Mouse (Mus musculus) limb, embryonic 14.5 days (tissue): ENCODE measurements at regions not wholly inside any gene's neighbourhood (a gene's known extent, or its start where the extent isn't known, plus 50 kb on each side); places are given as distances from the start of the nearest gene placed in this dataset.

Source experiments
- ATAC-seq: fragments of 200-750 bp; cut with Nextera tagmentation; 2 replicates; pipeline ENCODE4 v1.8.0; 2017; ENCODE audit warnings: low read depth, moderate number of reproducible peaks, moderate TSS enrichment; ENCODE audit not compliant: low FRiP score
- DNase-seq: peaks from one replicate; pipeline ENCODE4 v3.0.0-alpha.2; 2015; ENCODE audit warnings: low spot score
- H3K27ac ChIP-seq: fragments of 300-500 bp; sonication (generic); replicated peaks from 2 replicates; pipeline ENCODE4 v1.5.1; 2014; ENCODE audit warnings: low read depth, mild to moderate bottlenecking, low read length, moderate library complexity, mixed read lengths
- H3K27me3 ChIP-seq: fragments of 300-500 bp; sonication (generic); 2 replicates; pipeline ENCODE4 v1.6.1; 2014; ENCODE audit warnings: low read length, mixed read lengths; ENCODE audit not compliant: control insufficient read depth, insufficient read depth
- H3K36me3 ChIP-seq: fragments of 300-500 bp; sonication (generic); 2 replicates; pipeline ENCODE4 v1.6.1; 2014; ENCODE audit warnings: mild to moderate bottlenecking, low read length, moderate library complexity, mixed read lengths; ENCODE audit not compliant: control insufficient read depth, insufficient read depth
- H3K4me1 ChIP-seq: fragments of 300-500 bp; sonication (generic); 2 replicates; pipeline ENCODE4 v1.6.1; 2014; ENCODE audit warnings: antibody characterized with exemption, low read length, mixed read lengths; ENCODE audit not compliant: control insufficient read depth, insufficient read depth
- H3K4me2 ChIP-seq: fragments of 300-500 bp; sonication (generic); replicated peaks from 2 replicates; pipeline ENCODE4 v1.6.1; 2014; ENCODE audit warnings: low read depth, mild to moderate bottlenecking, low read length, moderate library complexity; ENCODE audit not compliant: severe bottlenecking
- H3K4me3 ChIP-seq: fragments of 300-500 bp; sonication (generic); replicated peaks from 2 replicates; pipeline ENCODE4 v1.5.1; 2014; ENCODE audit warnings: low read length
- H3K9ac ChIP-seq: fragments of 300-500 bp; sonication (generic); 2 replicates; pipeline ENCODE4 v1.6.1; 2014; ENCODE audit warnings: mild to moderate bottlenecking, low read depth, low read length, moderate library complexity; ENCODE audit not compliant: severe bottlenecking
- H3K9me3 ChIP-seq: fragments of 300-500 bp; sonication (generic); 2 replicates; pipeline ENCODE4 v1.6.1; 2016; ENCODE audit warnings: low read length; ENCODE audit not compliant: control insufficient read depth
- POLR2A ChIP-seq: fragments of 200-500 bp; IDR thresholded peaks from 2 replicates; pipeline ENCODE4 v1.8.0; 2012; ENCODE audit warnings: inconsistent platforms, mild to moderate bottlenecking, moderate library complexity, borderline replicate concordance; ENCODE audit not compliant: insufficient read depth, insufficient read length; ENCODE audit errors: extremely low read depth
- WGBS: fragments of 180-500 bp; shearing (Covaris S2); extraction: QIAGEN DNeasy Blood & Tissue Kit; methylation state at CpG from one replicate; pipeline ENCODE4 v1.1.7; 2014; 5-methylcytosine and 5-hydroxymethylcytosine counted together

GRCm38 (mm10) chr16:80502559-80502958 lies 697.9 kb upstream of the Ncam2 start:
- no peak overlapping the region for H3K27ac ChIP-seq
- no peak for ATAC-seq
- H3K9ac ChIP-seq, result no peak overlapping the region
- H3K9me3 ChIP-seq, result no peaks in the 10 kb centered on the region
- no peak for DNase-seq
- no peak for TF ChIP-seq POLR2A
- H3K4me2 ChIP-seq, result no peak overlapping the region
- no peak overlapping the region for H3K4me3 ChIP-seq
- no peaks in the 10 kb centered on the region for H3K4me1 ChIP-seq
- no peaks in the 10 kb centered on the region for H3K27me3 ChIP-seq
- no peaks in the 10 kb centered on the region for H3K36me3 ChIP-seq

- H3K27ac ChIP-seq, result no peak overlapping the region
- no peaks in the 10 kb centered on the region for H3K36me3 ChIP-seq
- ATAC-seq (no peak), DNase-seq (no peak)
- no peaks in the 10 kb centered on the region for H3K27me3 ChIP-seq
- 66% methylated on average over 1 of the region's 1 CpGs for WGBS
- H3K4me2 ChIP-seq, result no peak overlapping the region
- H3K9me3 ChIP-seq, result no peaks in the 10 kb centered on the region
- H3K4me3 ChIP-seq, result no peak overlapping the region
- no peak overlapping the region for H3K9ac ChIP-seq
- TF ChIP-seq POLR2A, result no peak
- H3K4me1 ChIP-seq, result no peaks in the 10 kb centered on the region
Observed at GRCm38 (mm10) chr16:80503276-80503675, 697.2 kb upstream of the Ncam2 start.

GRCm38 (mm10) chr16:80512724-80513123 lies 687.8 kb upstream of the Ncam2 start:
- no peaks in the 10 kb centered on the region for H3K27me3 ChIP-seq
- H3K27ac ChIP-seq, result no peak overlapping the region
- H3K9ac ChIP-seq, result no peak overlapping the region
- no peaks in the 10 kb centered on the region for H3K36me3 ChIP-seq
- no peaks in the 10 kb centered on the region for H3K4me1 ChIP-seq
- TF ChIP-seq POLR2A, result no peak
- WGBS, result 53% methylated on average over 2 of the region's 2 CpGs
- H3K4me3 ChIP-seq, result no peak overlapping the region
- DNase-seq (no peak), ATAC-seq (no peak)
- H3K4me2 ChIP-seq, result no peak overlapping the region
- no peaks in the 10 kb centered on the region for H3K9me3 ChIP-seq

- no peak overlapping the region for H3K27ac ChIP-seq
- H3K4me2 ChIP-seq, result no peak overlapping the region
- H3K27me3 ChIP-seq, result no peaks in the 10 kb centered on the region
- ATAC-seq (no peak), DNase-seq (no peak)
- H3K9ac ChIP-seq, result no peak overlapping the region
- no peak for TF ChIP-seq POLR2A
- H3K9me3 ChIP-seq, result no peaks in the 10 kb centered on the region
- H3K36me3 ChIP-seq, result no peaks in the 10 kb centered on the region
- H3K4me1 ChIP-seq, result no peaks in the 10 kb centered on the region
- H3K4me3 ChIP-seq, result no peak overlapping the region
- 74% methylated on average over 1 of the region's 1 CpGs for WGBS
Observed at GRCm38 (mm10) chr16:80538039-80538438, 662.5 kb upstream of the Ncam2 start.

GRCm38 (mm10) chr16:80546598-80546997 lies 653.9 kb upstream of the Ncam2 start:
- ATAC-seq, result no peak
- H3K27ac ChIP-seq, result no peak overlapping the region
- DNase-seq, result no peak
- H3K4me2 ChIP-seq, result no peak overlapping the region
- no peak overlapping the region for H3K9ac ChIP-seq
- no peak overlapping the region for H3K4me3 ChIP-seq
- no peaks in the 10 kb centered on the region for H3K27me3 ChIP-seq
- no peaks in the 10 kb centered on the region for H3K36me3 ChIP-seq
- H3K4me1 ChIP-seq, result no peaks in the 10 kb centered on the region
- no peaks in the 10 kb centered on the region for H3K9me3 ChIP-seq
- no peak for TF ChIP-seq POLR2A

GRCm38 (mm10) chr16:80567120-80567519 lies 633.4 kb upstream of the Ncam2 start:
- Histone ChIP-seq H3K4me3 (no peak overlapping the region), H3K36me3 (no peaks in the 10 kb centered on the region), H3K9me3 (no peaks in the 10 kb centered on the region), H3K27ac (no peak overlapping the region), H3K9ac (no peak overlapping the region), H3K27me3 (no peaks in the 10 kb centered on the region), H3K4me1 (no peaks in the 10 kb centered on the region), H3K4me2 (no peak overlapping the region)
- ATAC-seq, result no peak
- TF ChIP-seq POLR2A, result no peak
- no peak for DNase-seq
- 75% methylated on average over 3 of the region's 3 CpGs for WGBS
